Mouse (Mus musculus): ENCODE data around the gene Mark2. TPM values are rescaled to one million over a fixed set of nuclear protein-coding genes. Genes with fewer than 3 reads are reported as not detected.

The Mark2 gene
- 100 to 1,000 TPM; 140 to 159 TPM for total RNA-seq (2023)

GRCm38 (mm10) chr19:7341512-7342397, at the start of gene Mark2:
Mark2 (minus strand) TSS chr19:7341860.

DNA sequence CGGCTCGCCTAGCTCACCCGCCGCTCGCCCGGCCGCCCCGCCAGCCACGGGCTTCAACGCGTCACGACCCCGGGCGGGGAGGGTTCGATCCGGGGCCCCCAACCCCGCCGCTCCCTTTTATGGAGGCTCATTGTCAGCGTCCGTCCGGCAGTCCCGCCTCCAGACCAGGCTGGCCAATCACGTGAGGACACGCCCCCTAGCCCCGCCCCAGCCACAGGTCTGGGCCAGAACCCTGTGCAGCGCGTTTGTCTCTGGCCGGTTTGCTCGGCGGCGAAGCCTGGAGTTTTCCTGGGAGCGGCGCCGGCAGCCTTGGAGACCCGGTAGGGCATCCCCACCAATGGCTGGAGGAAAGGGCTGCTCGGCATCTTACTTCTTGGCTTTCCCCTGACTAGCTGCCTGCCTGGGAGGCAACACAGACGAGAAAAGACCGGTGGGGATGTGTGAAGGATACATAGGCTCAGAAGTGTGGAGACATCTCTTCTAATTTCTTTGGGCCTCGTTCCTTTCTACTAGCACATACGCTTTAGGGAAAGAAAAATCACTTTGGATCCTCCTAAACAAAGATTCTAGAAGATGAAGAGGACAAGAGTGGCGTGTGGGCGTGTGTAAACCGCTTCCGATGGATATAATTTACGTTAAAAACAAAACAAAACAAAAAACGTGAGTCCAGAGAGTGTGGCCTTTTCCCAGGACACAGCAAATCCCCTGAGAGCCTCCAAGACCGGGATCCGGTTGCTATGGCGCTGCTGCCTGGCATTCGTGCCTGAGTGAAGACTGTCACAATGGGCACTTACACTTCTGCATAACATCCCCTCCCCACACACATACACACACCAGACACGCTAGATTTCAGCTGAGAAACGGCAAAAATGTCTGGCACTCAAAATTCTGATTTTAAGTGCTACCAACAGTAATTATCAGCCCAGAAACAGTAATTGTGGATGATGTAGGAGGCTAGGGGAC, 41.5 kb upstream of the Mark2 start, which contains the start of gene Spindoc:
Spindoc (minus strand) TSS at position 92 of the 963 bp plus-strand sequence.

DNA sequence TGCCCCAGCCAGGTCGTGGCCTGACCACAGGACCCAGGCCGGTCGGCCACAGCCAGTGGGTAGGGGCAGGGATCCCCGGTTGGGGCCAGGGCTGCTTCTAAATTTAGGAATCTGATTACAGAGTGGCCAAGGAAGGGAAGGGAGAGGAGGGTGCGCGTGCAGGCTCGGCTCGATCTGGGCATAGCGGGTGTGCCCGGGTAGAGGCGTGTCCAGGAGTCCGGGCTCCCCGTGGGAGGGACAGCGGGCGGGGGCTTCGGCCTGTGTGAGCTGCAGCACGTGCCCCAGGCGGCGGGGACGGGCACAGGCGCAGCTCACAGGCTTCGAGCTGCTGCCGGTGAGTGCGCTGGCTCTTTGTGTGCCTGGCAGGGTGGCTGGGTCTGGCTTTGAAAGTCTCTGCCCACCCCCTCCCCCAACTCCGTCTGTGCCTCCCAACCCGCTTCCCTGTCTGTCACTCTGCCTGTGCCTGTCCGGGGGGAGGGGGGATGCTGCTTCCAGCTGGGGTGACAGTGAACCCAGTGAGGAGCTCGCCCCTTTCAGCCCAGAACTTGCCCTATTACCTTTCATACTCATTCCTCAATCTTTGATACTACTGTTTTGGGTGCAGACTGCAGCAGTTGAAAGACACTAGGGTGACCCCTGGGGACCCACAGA, 74.4 kb downstream of the Mark2 start, which contains the start of gene Rcor2:
Rcor2 (plus strand) TSS at position 235 of the 651 bp plus-strand sequence.

GRCm38 (mm10) chr19:7240782-7241690, 100.6 kb downstream of the Mark2 start, which contains the start of gene Naa40:
Naa40 (minus strand) TSS chr19:7241183.

Other genes with a start within 250 kb of the Mark2 start
- not detected for gene Flrt1, start 236.1 kb downstream of the Mark2 start, total RNA-seq (2023)
- 10 to 100 TPM; 77.9 to 92.2 TPM for gene Otub1, start 135.5 kb downstream of the Mark2 start, total RNA-seq (2023)
- gene Cox8a, start 124.2 kb downstream of the Mark2 start, total RNA-seq (2023), result 100 to 1,000 TPM; 337 to 344 TPM
- 10 to 100 TPM; 28.4 to 30.2 TPM for gene Naa40, start 100.7 kb downstream of the Mark2 start, total RNA-seq (2023)
- not detected for gene Rcor2, start 74.5 kb downstream of the Mark2 start, total RNA-seq (2023)
- 10 to 100 TPM; 15.7 to 21.1 TPM for gene Spindoc, start 41.1 kb upstream of the Mark2 start, total RNA-seq (2023)
- gene 2700081O15Rik, start 75.8 kb upstream of the Mark2 start, total RNA-seq (2023), result 1 to 10 TPM; 3.2 to 3.4 TPM
- gene Rtn3, start 141.4 kb upstream of the Mark2 start, total RNA-seq (2023), result 10 to 100 TPM; 84.6 to 85.5 TPM
- gene Atl3, start 152.2 kb upstream of the Mark2 start, total RNA-seq (2023), result 10 to 100 TPM; 45.4 to 49.1 TPM
- gene Pla2g16, start 215.6 kb upstream of the Mark2 start, total RNA-seq (2023), result 1 to 10 TPM; 8.9 to 9.8 TPM

All from monocyte, adult 59 days (primary cell).